Mouse (Mus musculus) embryonic facial prominence, embryonic 12.5 days (tissue): ENCODE results near the gene R3hdm4. TPM values are rescaled to one million over a fixed set of nuclear protein-coding genes. Genes with fewer than 3 reads are reported as not detected.

Experiments
- ATAC-seq: fragments of 200-750 bp; cut with Nextera tagmentation; 2 replicates; pipeline ENCODE4 v1.8.0; 2017; ENCODE audit not compliant: insufficient number of reproducible peaks, insufficient read depth, low FRiP score, low TSS enrichment
- H3K27ac ChIP-seq: fragments of 300-500 bp; sonication (generic); 2 replicates; pipeline ENCODE4 v1.5.1; 2016; ENCODE audit warnings: mild to moderate bottlenecking
- H3K27me3 ChIP-seq: fragments of 300-500 bp; sonication (generic); 2 replicates; pipeline ENCODE4 v1.6.1; 2016; ENCODE audit warnings: mild to moderate bottlenecking, moderate library complexity
- H3K36me3 ChIP-seq: fragments of 300-500 bp; sonication (generic); 2 replicates; pipeline ENCODE4 v1.6.1; 2016; ENCODE audit warnings: mild to moderate bottlenecking
- H3K4me1 ChIP-seq: fragments of 300-500 bp; sonication (generic); 2 replicates; pipeline ENCODE4 v1.6.1; 2016
- H3K4me2 ChIP-seq: fragments of 300-500 bp; sonication (generic); replicated peaks from 2 replicates; pipeline ENCODE4 v1.6.1; 2016; ENCODE audit warnings: mild to moderate bottlenecking, moderate library complexity
- H3K4me3 ChIP-seq: fragments of 300-500 bp; sonication (generic); 2 replicates; pipeline ENCODE4 v1.5.1; 2016; ENCODE audit warnings: mild to moderate bottlenecking
- H3K9ac ChIP-seq: fragments of 300-500 bp; sonication (generic); 2 replicates; pipeline ENCODE4 v1.6.1; 2016; ENCODE audit warnings: mild to moderate bottlenecking, moderate library complexity
- H3K9me3 ChIP-seq: fragments of 300-500 bp; sonication (generic); 2 replicates; pipeline ENCODE4 v1.6.1; 2016; ENCODE audit warnings: mild to moderate bottlenecking, moderate library complexity
- WGBS: fragments of 180-500 bp; shearing (Covaris S2); methylation state at CpG from one replicate; pipeline ENCODE4 v1.1.7; 2016; 5-methylcytosine and 5-hydroxymethylcytosine counted together
- polyA plus RNA-seq: library from polyadenylated mRNA; unstranded; fragments of >200 nt; fragmentation: Nextera tagmentation; extraction: Ambion mirVana; gene quantifications from 2 replicates; pipeline ENCODE4 v1.2.1, GENCODE M21; 2016

Gene R3hdm4
- polyA plus RNA-seq, 1 experiment from 2014 or later = 166 TPM

DNA sequence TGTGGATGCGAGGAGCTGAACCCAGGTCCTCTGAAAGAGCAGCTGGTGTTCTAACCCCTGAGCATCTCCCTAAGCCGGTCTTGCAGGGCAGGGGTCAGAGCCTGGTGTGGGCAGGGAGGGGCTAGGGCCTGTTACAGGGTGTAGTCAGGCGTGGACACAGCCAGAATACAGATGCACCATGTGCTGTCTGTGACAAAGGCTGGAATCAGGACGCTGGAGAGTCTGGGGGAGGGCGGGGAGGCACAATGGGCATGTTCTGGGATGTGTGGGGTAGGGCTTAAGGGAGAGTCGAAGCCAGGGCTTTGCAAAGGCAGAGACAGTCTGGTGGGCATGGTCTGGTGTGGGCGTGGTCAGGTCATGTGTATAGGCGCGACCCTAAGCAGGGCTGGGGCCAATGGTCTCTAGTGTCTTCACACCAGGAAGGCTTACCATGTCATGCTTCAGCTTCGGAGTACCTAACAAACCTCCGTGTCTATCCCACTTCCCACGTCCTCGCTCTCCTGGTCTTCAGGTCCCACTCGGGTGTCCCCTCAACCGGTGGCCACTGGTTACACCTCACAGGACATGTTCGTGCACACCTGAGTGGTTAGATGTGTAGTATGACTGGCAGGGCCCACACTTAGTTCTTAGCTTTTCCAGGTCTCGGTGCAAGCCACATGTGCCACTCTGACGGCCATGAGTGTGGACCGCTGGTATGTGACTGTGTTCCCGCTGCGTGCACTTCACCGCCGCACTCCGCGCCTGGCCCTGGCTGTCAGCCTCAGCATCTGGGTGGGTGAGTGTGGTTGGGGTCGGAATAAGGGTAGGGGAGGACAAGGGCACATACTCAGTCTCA is 735 bp downstream of the R3hdm4 start:
- Histone ChIP-seq H3K4me3 (peak overlapping the region; percentile 27), H3K9me3 (no peaks in the 10 kb centered on the region), H3K27me3 (peaks cover 66% of the 10 kb centered on the region), H3K9ac (0 out of 2 replicates have a peak overlapping the region, but pooled peaks have one; percentile 2), H3K36me3 (no peaks in the 10 kb centered on the region), H3K4me2 (peak overlapping the region; percentile 47), H3K4me1 (peaks cover 47% of the 10 kb centered on the region), H3K27ac (no peak overlapping the region)
- WGBS = 15% methylated on average over 26 of the region's 26 CpGs
- peak; percentile 24; the same call in 1 of the 2 replicates for ATAC-seq

DNA sequence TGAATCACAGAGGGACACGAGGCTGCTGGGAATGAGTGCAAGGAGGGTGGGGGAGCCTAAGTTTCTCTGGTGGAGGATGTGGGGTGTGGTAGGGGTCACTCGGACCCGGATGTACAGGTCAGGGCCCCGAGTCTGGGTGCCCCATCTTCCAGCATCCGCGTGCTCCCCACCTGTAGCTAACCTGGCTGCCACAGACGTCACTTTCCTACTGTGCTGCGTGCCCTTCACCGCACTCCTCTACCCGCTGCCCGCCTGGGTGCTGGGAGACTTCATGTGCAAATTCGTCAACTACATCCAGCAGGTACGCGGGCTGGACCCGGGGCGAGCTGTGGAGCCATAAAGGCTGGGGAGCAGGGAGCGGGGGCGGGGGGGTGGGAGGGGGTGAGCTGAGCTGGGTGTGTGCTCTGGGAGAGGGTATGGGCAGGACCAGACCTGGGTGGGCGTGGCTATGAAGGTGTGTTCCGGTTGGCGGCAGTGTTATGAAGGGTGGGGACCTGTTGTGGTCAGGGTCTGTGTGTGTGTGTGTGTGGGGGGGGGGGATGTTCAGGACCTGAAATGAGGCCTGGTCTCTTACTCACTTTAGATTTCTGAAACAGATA is 1.7 kb downstream of the R3hdm4 start:
- Histone ChIP-seq H3K4me3 (peak overlapping the region; percentile 17; the same call in 1 of the 2 replicates), H3K27ac (no peak overlapping the region), H3K4me1 (peaks cover 53% of the 10 kb centered on the region), H3K27me3 (peaks cover 66% of the 10 kb centered on the region), H3K36me3 (no peaks in the 10 kb centered on the region), H3K4me2 (peak overlapping the region; percentile 35), H3K9ac (no peak overlapping the region), H3K9me3 (no peaks in the 10 kb centered on the region)
- no peak for ATAC-seq
- WGBS = 2% methylated on average over 21 of the region's 21 CpGs

DNA sequence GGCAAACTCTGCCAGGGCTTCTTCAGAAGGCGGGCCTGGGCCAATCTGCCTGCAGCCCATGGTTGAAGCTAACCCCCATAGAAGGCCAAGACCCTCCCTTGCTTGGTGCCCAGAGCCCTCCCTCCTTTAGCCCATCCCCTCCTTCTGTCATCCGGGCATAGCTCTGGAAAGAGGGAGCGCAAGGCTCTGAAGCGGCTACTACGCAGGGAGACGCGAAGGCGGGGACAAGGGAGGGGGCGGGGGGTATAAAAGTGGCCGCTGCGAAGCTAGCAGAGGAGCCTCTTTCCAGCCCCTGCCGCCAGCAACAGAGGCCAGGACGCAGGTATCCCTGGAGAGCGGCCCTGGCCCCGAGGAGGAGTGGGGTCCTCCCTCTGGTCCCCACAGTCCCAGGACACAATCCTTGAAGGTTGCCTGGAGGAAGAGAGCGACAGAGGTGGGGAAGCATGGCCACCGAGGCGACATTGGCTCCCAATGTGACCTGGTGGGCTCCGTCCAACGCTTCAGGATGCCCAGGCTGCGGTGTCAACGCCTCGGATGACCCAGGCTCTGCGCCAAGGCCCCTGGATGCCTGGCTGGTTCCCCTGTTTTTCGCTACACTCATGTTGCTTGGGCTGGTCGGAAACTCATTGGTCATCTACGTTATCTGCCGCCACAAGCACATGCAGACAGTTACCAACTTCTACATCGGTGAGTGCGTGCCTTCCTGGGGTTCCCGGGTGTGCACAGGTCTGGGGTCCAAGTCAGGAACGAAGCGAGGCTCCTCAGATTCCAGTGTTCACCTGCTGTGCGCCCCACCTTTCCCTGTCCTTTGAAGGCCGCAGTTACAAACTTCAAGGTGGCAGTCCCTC is 2.6 kb downstream of the R3hdm4 start:
- Histone ChIP-seq H3K4me3 (peak overlapping the region; percentile 11), H3K9ac (0 out of 2 replicates have a peak overlapping the region, but pooled peaks have one; percentile 11), H3K27me3 (peaks cover 64% of the 10 kb centered on the region), H3K4me2 (peak overlapping the region; percentile 35), H3K36me3 (no peaks in the 10 kb centered on the region), H3K4me1 (peaks cover 58% of the 10 kb centered on the region), H3K9me3 (no peaks in the 10 kb centered on the region), H3K27ac (no peak overlapping the region)
- WGBS = 7% methylated on average over 35 of the region's 35 CpGs
- ATAC-seq = no peak

DNA sequence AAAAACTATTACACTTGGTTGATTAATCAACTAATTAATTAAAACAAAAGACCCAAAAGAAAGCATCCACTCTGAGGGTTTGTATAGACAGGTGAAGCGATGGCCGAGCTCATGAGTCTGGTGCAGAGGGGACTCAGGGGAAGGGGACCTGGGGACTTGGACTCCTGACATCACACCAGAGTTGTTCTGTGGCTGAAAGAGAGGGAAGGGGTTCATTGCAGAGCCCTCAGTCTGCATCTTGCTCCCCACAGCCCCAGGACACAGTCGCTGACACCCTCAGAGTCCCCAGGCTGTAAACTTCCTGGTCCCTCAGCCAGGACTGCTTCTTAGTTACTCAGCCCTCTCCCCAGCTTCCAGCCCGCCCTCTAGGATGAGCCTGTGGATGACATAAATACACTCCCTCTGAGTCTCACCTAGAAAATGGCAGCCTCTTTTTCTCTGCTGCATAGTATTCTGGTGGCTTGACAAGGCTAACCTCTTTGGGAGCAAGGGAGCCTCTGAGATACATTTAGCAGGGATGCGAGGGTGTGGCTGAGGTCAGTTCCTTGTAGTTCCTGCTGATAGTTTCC is 3.4 kb downstream of the R3hdm4 start:
- Histone ChIP-seq H3K9ac (no peak overlapping the region), H3K9me3 (no peaks in the 10 kb centered on the region), H3K4me3 (peak overlapping the region; percentile 77), H3K4me1 (peaks cover 58% of the 10 kb centered on the region), H3K36me3 (peaks cover 2% of the 10 kb centered on the region; the same call in 1 of the 2 replicates), H3K27me3 (peaks cover 55% of the 10 kb centered on the region), H3K27ac (no peak overlapping the region), H3K4me2 (peak overlapping the region; percentile 90; the same call in 1 of the 2 replicates)
- WGBS = 65% methylated on average over 5 of the region's 5 CpGs
- ATAC-seq = no peak

DNA sequence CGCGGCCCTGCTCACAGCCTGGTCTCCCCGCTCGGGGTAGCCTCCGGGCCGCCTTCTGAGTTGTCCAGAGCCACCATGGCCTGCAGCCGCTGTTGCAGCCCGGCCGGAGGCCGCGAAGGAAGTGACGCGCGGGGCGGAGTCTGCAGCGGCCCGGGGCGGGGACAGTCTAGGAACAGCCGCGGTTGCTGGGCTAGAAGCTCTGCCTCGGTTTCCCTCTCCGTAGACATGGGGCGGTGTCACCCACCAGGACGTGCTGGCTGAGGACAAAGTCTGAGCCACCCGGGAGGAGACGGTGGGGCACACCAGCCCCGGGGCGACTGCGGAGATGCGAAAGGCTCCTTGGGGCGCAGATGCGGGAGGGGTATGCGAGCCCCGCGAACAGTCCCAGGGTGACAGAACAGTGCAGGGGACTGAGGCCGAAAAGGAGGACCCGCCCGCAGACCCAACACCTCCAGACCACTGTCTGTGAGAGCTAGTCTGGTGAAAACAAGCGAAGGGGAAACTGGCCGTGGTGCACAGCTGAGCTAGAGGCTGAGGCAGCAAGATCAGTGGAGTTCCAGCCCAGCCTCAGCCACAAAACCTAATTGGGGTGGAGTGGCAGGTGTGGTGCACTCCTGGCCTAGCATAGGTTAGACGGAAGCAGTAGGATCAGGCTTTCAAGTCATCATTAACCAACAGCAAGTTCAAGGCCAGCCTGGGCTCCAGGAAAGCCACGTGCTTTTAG is 4.0 kb downstream of the R3hdm4 start, which contains the start of gene Kiss1r:
Gene Kiss1r (plus strand): TSS at position 164 of the 724 bp plus-strand sequence.
- Histone ChIP-seq H3K4me1 (peaks cover 58% of the 10 kb centered on the region), H3K9ac (peak within 1 kb of the TSS; percentile 95), H3K9me3 (no peaks in the 10 kb centered on the region), H3K4me3 (peak within 1 kb of the TSS; percentile 77), H3K36me3 (peaks cover 8% of the 10 kb centered on the region), H3K27ac (peak within 1 kb of the TSS; percentile 67), H3K4me2 (peak within 1 kb of the TSS; percentile 90), H3K27me3 (peaks cover 49% of the 10 kb centered on the region)
- peak; percentile 79 for ATAC-seq
- WGBS = 2% methylated on average over 42 of the region's 42 CpGs

DNA sequence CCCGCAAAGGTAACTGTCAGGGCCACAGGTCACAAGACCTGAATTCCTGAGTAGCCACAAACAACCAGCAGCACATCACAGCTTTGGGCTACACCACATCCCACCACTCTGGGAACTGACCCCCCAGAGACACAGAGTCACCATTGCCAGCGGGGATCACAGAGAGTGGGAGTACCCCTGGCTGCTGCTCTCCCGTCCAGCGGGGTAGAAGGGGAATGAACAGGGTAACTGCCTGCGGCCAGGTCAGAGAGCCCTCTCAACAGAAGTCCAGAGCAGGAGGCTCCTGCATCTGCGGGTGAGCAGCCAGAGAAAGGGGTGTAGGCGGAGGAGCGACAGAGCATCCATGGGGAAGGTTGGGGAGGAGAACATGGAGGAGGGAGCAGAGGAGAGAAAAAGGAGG is 4.9 kb downstream of the R3hdm4 start:
- Histone ChIP-seq H3K4me3 (peak overlapping the region; percentile 77), H3K9me3 (no peaks in the 10 kb centered on the region), H3K27ac (peak overlapping the region; percentile 67; the same call in 1 of the 2 replicates), H3K4me2 (peak overlapping the region; percentile 90), H3K4me1 (peaks cover 51% of the 10 kb centered on the region), H3K36me3 (peaks cover 17% of the 10 kb centered on the region), H3K9ac (peak overlapping the region; percentile 95), H3K27me3 (peaks cover 40% of the 10 kb centered on the region)
- WGBS = 8% methylated on average over 8 of the region's 8 CpGs
- ATAC-seq = no peak

DNA sequence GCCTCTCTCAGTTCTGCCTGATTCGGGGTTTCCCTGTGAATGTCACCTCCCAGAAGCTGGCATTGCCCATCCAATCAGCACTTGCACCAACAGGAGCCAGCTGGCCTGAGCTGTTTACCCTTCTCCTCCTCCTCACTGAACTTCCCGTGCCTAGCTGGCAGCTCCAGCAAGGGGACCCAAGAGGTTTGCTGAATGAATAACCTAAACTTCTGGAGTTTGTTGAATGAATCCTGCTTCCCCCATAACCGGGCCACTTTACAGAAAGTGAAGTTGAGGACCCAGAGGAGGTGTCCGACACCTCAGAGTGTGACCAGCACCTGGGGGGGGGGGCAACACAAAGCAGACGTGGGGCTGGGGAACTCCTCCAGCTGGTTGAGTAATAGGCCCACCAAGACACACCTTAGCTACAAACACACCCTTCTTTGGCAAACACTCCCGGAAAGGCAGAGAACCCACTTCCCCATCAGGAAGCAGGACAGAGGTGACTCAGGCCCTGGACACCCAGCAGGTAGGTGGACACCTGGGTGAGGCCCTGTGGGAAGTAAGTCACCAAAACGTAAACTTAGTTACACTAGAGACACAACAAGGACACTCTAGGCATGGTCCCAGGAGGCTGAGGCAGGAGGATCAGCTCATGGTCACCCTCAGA is 5.9 kb downstream of the R3hdm4 start:
- Histone ChIP-seq H3K4me2 (0 out of 2 replicates have a peak overlapping the region, but pooled peaks have one; percentile 18), H3K4me3 (no peak overlapping the region), H3K27me3 (peaks cover 30% of the 10 kb centered on the region), H3K36me3 (peaks cover 25% of the 10 kb centered on the region), H3K27ac (no peak overlapping the region), H3K9ac (peak overlapping the region; percentile 27; the same call in 1 of the 2 replicates), H3K4me1 (peaks cover 41% of the 10 kb centered on the region), H3K9me3 (no peaks in the 10 kb centered on the region)
- no peak for ATAC-seq
- WGBS = 77% methylated on average over 7 of the region's 7 CpGs

DNA sequence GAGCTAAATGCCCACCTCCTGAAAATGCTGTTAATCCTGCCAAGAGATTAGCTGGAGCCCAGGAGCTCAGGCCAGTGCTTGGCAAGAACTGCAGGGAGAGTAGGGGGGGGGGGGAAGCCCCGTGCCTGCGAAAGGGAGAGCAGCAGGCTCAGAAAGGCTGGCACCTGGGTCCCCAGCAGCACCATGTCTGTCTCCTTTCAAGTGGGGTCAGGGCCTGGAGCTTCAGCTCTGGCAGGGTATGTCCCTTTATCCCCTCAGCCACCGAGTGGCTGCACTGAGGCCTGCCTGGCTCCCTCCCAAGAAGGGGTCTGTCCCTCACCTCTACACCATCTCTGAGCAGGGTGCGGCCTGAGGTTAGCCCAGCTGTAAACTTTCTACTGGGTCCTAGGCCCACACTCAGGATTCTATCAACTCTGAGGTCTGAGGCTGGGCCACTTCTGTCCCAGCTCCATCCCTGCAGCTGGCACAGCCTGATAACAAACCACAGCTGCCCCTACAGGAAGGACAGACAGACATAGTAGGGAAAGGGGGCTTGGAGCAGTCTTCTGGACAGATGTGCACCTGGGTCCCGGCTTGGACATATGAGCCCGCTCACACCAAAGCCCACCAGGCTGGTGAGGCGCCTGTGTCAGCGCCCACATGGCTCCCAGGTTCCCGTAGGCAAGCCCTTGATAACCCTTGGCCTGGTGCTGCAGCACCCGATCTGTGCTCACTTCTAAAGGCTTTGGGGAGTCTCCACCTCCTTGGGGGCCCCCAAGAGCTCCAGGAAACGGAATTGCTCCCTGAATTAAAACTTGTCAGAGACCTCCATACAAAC is 6.7 kb downstream of the R3hdm4 start:
- Histone ChIP-seq H3K27ac (no peak overlapping the region), H3K36me3 (peaks cover 25% of the 10 kb centered on the region), H3K27me3 (peaks cover 22% of the 10 kb centered on the region), H3K4me3 (no peak overlapping the region), H3K4me2 (no peak overlapping the region), H3K4me1 (peaks cover 40% of the 10 kb centered on the region), H3K9me3 (no peaks in the 10 kb centered on the region), H3K9ac (peak overlapping the region; percentile 27; the same call in 1 of the 2 replicates)
- WGBS = 73% methylated on average over 10 of the region's 11 CpGs
- no peak for ATAC-seq

DNA sequence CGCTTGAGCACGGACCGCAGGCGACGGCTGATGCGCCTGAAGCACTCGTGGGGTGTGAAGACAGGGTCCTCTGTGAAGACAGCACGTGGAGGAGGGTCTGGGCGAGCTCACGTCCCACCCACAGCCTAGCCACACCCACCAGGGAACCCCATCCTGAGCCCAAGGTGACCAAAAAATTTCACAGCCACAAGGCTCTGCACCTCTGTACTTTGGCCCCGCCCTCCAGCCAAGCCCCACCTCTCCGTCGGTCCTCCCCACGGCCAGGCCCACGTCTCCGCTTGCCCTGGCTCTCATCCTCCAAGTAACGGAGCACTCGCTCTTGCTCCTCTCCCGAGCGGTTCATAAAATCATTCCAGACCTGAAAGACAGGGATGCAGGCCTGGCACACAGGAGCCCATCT is 8.6 kb downstream of the R3hdm4 start:
- H3K9ac ChIP-seq = no peak overlapping the region
- peaks cover 31% of the 10 kb centered on the region for H3K4me1 ChIP-seq
- H3K9me3 ChIP-seq = no peaks in the 10 kb centered on the region
- H3K27ac ChIP-seq = no peak overlapping the region
- 61% methylated on average over 20 of the region's 20 CpGs for WGBS
- ATAC-seq = no peak
- peaks cover 3% of the 10 kb centered on the region for H3K27me3 ChIP-seq
- no peak overlapping the region for H3K4me3 ChIP-seq
- peaks cover 25% of the 10 kb centered on the region for H3K36me3 ChIP-seq
- H3K4me2 ChIP-seq = no peak overlapping the region
